Mouse (Mus musculus): ENCODE results near the gene Adgrg4.

DNA sequence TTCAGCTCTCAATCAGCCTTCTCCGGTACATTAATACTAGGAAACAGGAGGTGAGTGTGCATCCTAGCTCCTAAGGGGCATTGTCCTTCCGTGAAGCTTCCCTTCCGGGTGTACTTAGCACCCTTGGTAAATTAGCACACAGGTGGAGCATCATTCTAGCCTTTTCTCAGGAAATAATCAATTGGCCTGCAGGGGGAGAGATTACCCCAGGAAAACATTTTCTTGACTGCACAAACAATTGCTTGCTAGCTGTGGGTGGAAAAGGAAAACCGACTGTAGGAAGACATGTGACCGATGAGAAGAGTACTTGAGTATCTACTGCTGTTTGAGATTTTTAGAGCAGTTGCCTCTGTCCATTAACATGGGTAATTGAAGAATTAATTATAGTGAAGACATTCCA is 28.7 kb upstream of the Adgrg4 start:
- TF ChIP-seq GATA1 (IDR thresholded peaks at IDR 0.05; ENCODE audit: low read length) (no peak), TAL1 (IDR thresholded peaks at IDR 0.05; ENCODE audit: low read length) (no peak)

Measured in erythroblast, embryonic 14.5 days (primary cell).